Mouse (Mus musculus) ES-E14 (cell line): ENCODE measurements around the gene Neurod6. TPM values are rescaled to one million over a fixed set of nuclear protein-coding genes. Genes with fewer than 3 reads are reported as not detected.

ENCODE experiments used
- DNase-seq: peaks from one replicate; pipeline ENCODE4 v3.0.0-alpha.2; 2013; ENCODE audit warnings: low read depth, low spot score
- H3K27ac ChIP-seq: 2 replicates; pipeline ENCODE4 v1.5.1; 2012; ENCODE audit warnings: low read depth, mild to moderate bottlenecking, low read length, moderate library complexity, mixed read lengths; ENCODE audit not compliant: poor library complexity, insufficient read depth, severe bottlenecking
- H3K36me3 ChIP-seq: 2 replicates; pipeline ENCODE4 v1.6.1; 2012; ENCODE audit warnings: mild to moderate bottlenecking, low read length, moderate library complexity, mixed read lengths; ENCODE audit not compliant: control insufficient read depth, poor library complexity, insufficient read depth, severe bottlenecking
- H3K4me1 ChIP-seq, 2 experiments: fragments of 150-350 bp in 1 of 2; sonication (generic) in 1 of 2; 2 replicates each; pipeline ENCODE4 v1.6.1; 2012; ENCODE audit warnings: low read length in 2 of 2, mild to moderate bottlenecking in 1 of 2, mixed read lengths in 1 of 2; ENCODE audit not compliant: control insufficient read depth in 2 of 2, insufficient read depth in 2 of 2, poor library complexity in 1 of 2
- H3K4me3 ChIP-seq, 2 experiments: fragments of 150-350 bp in 1 of 2; sonication (generic) in 1 of 2; 2 replicates each; pipeline ENCODE4 v1.5.1; 2012; ENCODE audit warnings: low read length in 2 of 2, low read depth in 1 of 2, mild to moderate bottlenecking in 1 of 2, mixed read lengths in 1 of 2; ENCODE audit not compliant: insufficient read depth in 1 of 2, poor library complexity in 1 of 2, severe bottlenecking in 1 of 2
- H3K9ac ChIP-seq: 2 replicates; pipeline ENCODE4 v1.6.1; 2012; ENCODE audit warnings: low read depth, mild to moderate bottlenecking, low read length, mixed read lengths; ENCODE audit not compliant: poor library complexity, insufficient read depth, severe bottlenecking
- H3K9me3 ChIP-seq: fragments of 150-350 bp; sonication (generic); 2 replicates; pipeline ENCODE4 v1.6.1; 2012; ENCODE audit warnings: low read depth, mild to moderate bottlenecking, low read length; ENCODE audit not compliant: control insufficient read depth, insufficient read depth
- CHD2 ChIP-seq: IDR thresholded peaks from 2 replicates; pipeline ENCODE4 v1.6.1; 2014; ENCODE audit warnings: mild to moderate bottlenecking, low read depth, low read length, inconsistent platforms
- HCFC1 ChIP-seq: IDR thresholded peaks from 2 replicates; pipeline ENCODE4 v1.6.1; 2012; ENCODE audit warnings: low read length, inconsistent platforms, borderline replicate concordance; ENCODE audit not compliant: insufficient read depth
- MAFK ChIP-seq: IDR thresholded peaks from 2 replicates; pipeline ENCODE4 v1.6.1; 2014; ENCODE audit warnings: mild to moderate bottlenecking, low read depth, low read length, inconsistent platforms; ENCODE audit not compliant: insufficient read depth
- ZC3H11A ChIP-seq: IDR thresholded peaks from 2 replicates; pipeline ENCODE4 v1.6.1; 2012; ENCODE audit warnings: low read depth, mild to moderate bottlenecking, inconsistent platforms, low read length, borderline replicate concordance
- ZNF384 ChIP-seq: IDR thresholded peaks from 2 replicates; pipeline ENCODE4 v1.6.1; 2012; ENCODE audit warnings: low read depth, low read length, inconsistent platforms
- in situ Hi-C, 2 experiments: fragments of 600-800 bp; cut with MboI; formaldehyde crosslinking; loops; one replicate each; pipeline ENCODE4 v1.15.1; 2025; ENCODE audit warnings: low sequenced_read_pairs in 2 of 2, inconsistent platforms in 1 of 2; ENCODE audit not compliant: unreplicated experiment in 2 of 2
- total RNA-seq: library from RNA; depleted of rRNA; stranded (reverse); fragments of 300-350 nt; gene quantifications from 2 replicates; pipeline ENCODE4 v1.2.3, GENCODE M21; 2012

Gene Neurod6
- total RNA-seq, 1 experiment = not detected

GRCm38 (mm10) chr6:55704061-55704758, 23.1 kb upstream of the Neurod6 start:
- no peaks in the 10 kb centered on the region for H3K36me3 ChIP-seq
- H3K4me1 ChIP-seq = no peaks in the 10 kb centered on the region
- no peak overlapping the region for H3K9ac ChIP-seq
- in situ Hi-C loops = loop anchor here in 1 of 2 experiments (25.0 kb wide), 1 partner anchor 233 kb away; no protein-coding TSS in a partner anchor
- H3K4me3 ChIP-seq = no peak overlapping the region
- no peak for DNase-seq
- TF ChIP-seq ZC3H11A (no peak), HCFC1 (no peak), CHD2 (no peak), MAFK (no peak), ZNF384 (no peak)
- H3K9me3 ChIP-seq = no peaks in the 10 kb centered on the region
- no peak overlapping the region for H3K27ac ChIP-seq

- H3K4me1 ChIP-seq = no peaks in the 10 kb centered on the region
- in situ Hi-C loops = loop anchor here in 1 of 2 experiments (25.0 kb wide), 1 partner anchor 237 kb away; no protein-coding TSS in a partner anchor
- DNase-seq = no peak
- no peak overlapping the region for H3K27ac ChIP-seq
- no peaks in the 10 kb centered on the region for H3K9me3 ChIP-seq
- TF ChIP-seq MAFK = no peak
- TF ChIP-seq HCFC1 = no peak
- TF ChIP-seq ZNF384 = no peak
- TF ChIP-seq CHD2 = no peak
- no peak for TF ChIP-seq ZC3H11A
- H3K36me3 ChIP-seq = no peaks in the 10 kb centered on the region
- H3K4me3 ChIP-seq = no peak overlapping the region
- H3K9ac ChIP-seq = no peak overlapping the region
Observed at GRCm38 (mm10) chr6:55700392-55701386, 19.6 kb upstream of the Neurod6 start.

GRCm38 (mm10) chr6:55690015-55690531, 9.0 kb upstream of the Neurod6 start:
- Histone ChIP-seq H3K9me3 (no peaks in the 10 kb centered on the region), H3K4me3 (no peak overlapping the region), H3K27ac (no peak overlapping the region), H3K9ac (no peak overlapping the region), H3K36me3 (no peaks in the 10 kb centered on the region), H3K4me1 (no peaks in the 10 kb centered on the region)
- in situ Hi-C loops = no loop called here
- no peak for DNase-seq
- TF ChIP-seq ZC3H11A (no peak), CHD2 (no peak), HCFC1 (no peak), ZNF384 (no peak), MAFK (no peak)

GRCm38 (mm10) chr6:55683506-55683905, 2.4 kb upstream of the Neurod6 start:
- H3K9ac ChIP-seq = no peak overlapping the region
- no peak for TF ChIP-seq CHD2
- no peak for TF ChIP-seq ZNF384
- no peak for TF ChIP-seq ZC3H11A
- no peak for TF ChIP-seq HCFC1
- TF ChIP-seq MAFK = no peak
- H3K36me3 ChIP-seq = no peaks in the 10 kb centered on the region
- H3K9me3 ChIP-seq = no peaks in the 10 kb centered on the region
- no peak for DNase-seq
- H3K4me1 ChIP-seq = no peaks in the 10 kb centered on the region
- in situ Hi-C loops = no loop called here
- no peak overlapping the region for H3K27ac ChIP-seq
- no peak overlapping the region for H3K4me3 ChIP-seq
